Comparison of ENCODE assay signal across 12 mouse cellular contexts in the genomic region with DNA sequence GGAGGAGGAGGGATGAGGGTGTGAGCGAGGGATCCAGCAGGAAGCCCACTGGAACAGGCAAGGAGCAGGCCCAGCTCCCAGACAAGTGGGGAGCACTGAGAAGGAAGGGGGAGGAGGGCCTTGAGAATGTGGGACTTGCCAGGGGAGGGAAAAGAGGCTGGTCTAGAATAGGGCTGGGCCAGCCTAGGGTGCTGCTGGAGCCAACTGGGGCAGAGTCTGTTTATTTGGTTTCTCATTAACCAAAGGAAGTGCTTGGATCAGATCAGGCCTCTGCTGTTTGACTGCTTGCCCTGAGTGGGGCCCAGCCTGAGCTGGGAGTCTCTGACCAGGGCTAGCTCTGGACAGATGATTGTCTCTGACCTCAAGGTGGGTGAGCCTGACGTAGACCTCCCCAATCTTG. TPM values are rescaled to one million over a fixed set of nuclear protein-coding genes. Genes with fewer than 3 reads are reported as not detected.
A peak's percentile ranks its signal among the peaks of the same experiment; 100 is the strongest.
DNase-seq lines count a peak whose midpoint lies in the region; ATAC-seq and TF ChIP-seq lines count a peak whose summit lies in the region.
"Had no signal": no experiment of that assay in that cellular context is flagged by ENCODE, and none has a peak within 500 bp of the region (broad histone marks: within the 10 kb centered on the region; RNA-seq: fewer than 3 reads in every experiment).

No protein-coding gene starts in this region.

- H3K36me3 ChIP-seq in embryonic facial prominence, embryonic 15.5 days, result peaks cover 13% of the 10 kb centered on the region
- H3K36me3 ChIP-seq in embryonic facial prominence, embryonic 10.5 days (replicated peaks), result peaks cover 60% of the 10 kb centered on the region
- H3K36me3 ChIP-seq in forebrain, embryonic 11.5 days (ENCODE audit: control insufficient read depth, insufficient read depth, low read length), result no peaks in the 10 kb centered on the region; the same call in 1 of the 2 replicates
- peaks cover 10% of the 10 kb centered on the region; the same call in 1 of the 2 replicates for H3K36me3 ChIP-seq in kidney, postnatal 0 days (ENCODE audit: insufficient read depth, low read length)
- no peaks in the 10 kb centered on the region for H3K36me3 ChIP-seq in lung, embryonic 16.5 days (ENCODE audit: control insufficient read depth, insufficient read depth, low read length)

- H3K27ac ChIP-seq in embryonic facial prominence, embryonic 15.5 days (replicated peaks), result no peak overlapping the region
- H3K27ac ChIP-seq in embryonic facial prominence, embryonic 10.5 days (replicated peaks), result no peak overlapping the region
- H3K27ac ChIP-seq in forebrain, embryonic 11.5 days (ENCODE audit: low read depth, low read length), result peak overlapping the region; percentile 31; the same call in 1 of the 2 replicates
- H3K27ac ChIP-seq in kidney, postnatal 0 days, result peak overlapping the region; percentile 66; the same call in 1 of the 2 replicates
- H3K27ac ChIP-seq in lung, embryonic 16.5 days (ENCODE audit: low read length), result peak overlapping the region; percentile 47
- no peak overlapping the region for H3K27ac ChIP-seq in cerebellum, adult 2 months (ENCODE audit: insufficient read depth, low read length)
- H3K27ac ChIP-seq: hindbrain, postnatal 0 days; limb, embryonic 13.5 days; neural tube, embryonic 12.5 days had no signal

- no peak for DNase-seq in embryonic facial prominence, embryonic 10.5 days (ENCODE audit: low spot score)
- no peak for DNase-seq in forebrain, embryonic 11.5 days (ENCODE audit: low spot score)
- DNase-seq in kidney, postnatal 0 days (ENCODE audit: low spot score), result peak; percentile 47
- no peak for DNase-seq in cerebellum, adult 2 months
- DNase-seq in natural killer cell, adult 2 months (ENCODE audit: low spot score in 2 of 2), result no peak
- DNase-seq: cerebellum, adult 9-10 months had no signal

- TF ChIP-seq CTCF in kidney, postnatal 0 days (IDR thresholded peaks at IDR 0.05; ENCODE audit: low read depth), result no peak
- TF ChIP-seq CTCF in cerebellum, adult 2 months (IDR thresholded peaks at IDR 0.05; ENCODE audit: borderline replicate concordance, insufficient read depth, low read depth, low read length), result no peak

- H3K27me3 ChIP-seq in embryonic facial prominence, embryonic 15.5 days, result peaks cover 7% of the 10 kb centered on the region; the same call in 1 of the 2 replicates
- peaks cover 97% of the 10 kb centered on the region for H3K27me3 ChIP-seq in embryonic facial prominence, embryonic 10.5 days (replicated peaks; ENCODE audit: low read depth, poor library complexity, severe bottlenecking)
- peaks cover 10% of the 10 kb centered on the region; the same call in 1 of the 2 replicates for H3K27me3 ChIP-seq in forebrain, embryonic 11.5 days (ENCODE audit: control insufficient read depth, insufficient read depth, low read length)
- H3K27me3 ChIP-seq in kidney, postnatal 0 days (ENCODE audit: insufficient read depth, low read length), result no peaks in the 10 kb centered on the region
- H3K27me3 ChIP-seq in lung, embryonic 16.5 days (ENCODE audit: control insufficient read depth, insufficient read depth, low read depth, low read length), result no peaks in the 10 kb centered on the region
- no peaks in the 10 kb centered on the region for H3K27me3 ChIP-seq in cerebellum, adult 2 months (ENCODE audit: control insufficient read depth, insufficient read depth, low read length)
- H3K27me3 ChIP-seq: neural tube, embryonic 12.5 days had no signal

- H3K9ac ChIP-seq in embryonic facial prominence, embryonic 15.5 days, result no peak overlapping the region
- H3K9ac ChIP-seq in forebrain, embryonic 11.5 days (ENCODE audit: low read length), result no peak overlapping the region
- H3K9ac ChIP-seq in kidney, postnatal 0 days (ENCODE audit: low read depth, low read length), result no peak overlapping the region
- no peak overlapping the region for H3K9ac ChIP-seq in lung, embryonic 16.5 days (ENCODE audit: low read length)
- H3K9ac ChIP-seq: limb, embryonic 13.5 days; neural tube, embryonic 12.5 days had no signal

- no peak for TF ChIP-seq POLR2A in cerebellum, adult 2 months (IDR thresholded peaks at IDR 0.05; ENCODE audit: borderline replicate concordance, insufficient read depth, low read length)

- H3K4me2 ChIP-seq in embryonic facial prominence, embryonic 15.5 days (replicated peaks), result no peak overlapping the region
- H3K4me2 ChIP-seq in forebrain, embryonic 11.5 days (ENCODE audit: low read depth, low read length, severe bottlenecking), result no peak overlapping the region
- H3K4me2 ChIP-seq in kidney, postnatal 0 days (ENCODE audit: low read length), result no peak overlapping the region
- no peak overlapping the region for H3K4me2 ChIP-seq in lung, embryonic 16.5 days (ENCODE audit: low read depth, low read length)
- H3K4me2 ChIP-seq: limb, embryonic 13.5 days; neural tube, embryonic 12.5 days had no signal

- H3K9me3 ChIP-seq in embryonic facial prominence, embryonic 15.5 days (replicated peaks), result no peaks in the 10 kb centered on the region
- no peaks in the 10 kb centered on the region for H3K9me3 ChIP-seq in embryonic facial prominence, embryonic 10.5 days
- H3K9me3 ChIP-seq in forebrain, embryonic 11.5 days (ENCODE audit: control insufficient read depth, low read length), result no peaks in the 10 kb centered on the region
- H3K9me3 ChIP-seq in kidney, postnatal 0 days (replicated peaks; ENCODE audit: low read length), result no peaks in the 10 kb centered on the region
- H3K9me3 ChIP-seq in lung, embryonic 16.5 days (ENCODE audit: control insufficient read depth, low read length), result no peaks in the 10 kb centered on the region
- H3K9me3 ChIP-seq: limb, embryonic 13.5 days; neural tube, embryonic 12.5 days had no signal

- WGBS in embryonic facial prominence, embryonic 15.5 days, result 64% methylated on average over 2 of the region's 2 CpGs
- WGBS in embryonic facial prominence, embryonic 10.5 days, result 84% methylated on average over 2 of the region's 2 CpGs
- WGBS in forebrain, embryonic 11.5 days, result 65% methylated on average over 2 of the region's 2 CpGs
- WGBS in kidney, postnatal 0 days, result 56% methylated on average over 2 of the region's 2 CpGs
- 41% methylated on average over 2 of the region's 2 CpGs for WGBS in lung, embryonic 16.5 days
- WGBS in cerebellum, adult 2 months, result 91% methylated on average over 2 of the region's 2 CpGs

- peaks cover 10% of the 10 kb centered on the region; the same call in 1 of the 2 replicates for H3K4me1 ChIP-seq in embryonic facial prominence, embryonic 15.5 days
- peaks cover 46% of the 10 kb centered on the region for H3K4me1 ChIP-seq in embryonic facial prominence, embryonic 10.5 days
- H3K4me1 ChIP-seq in forebrain, embryonic 11.5 days (replicated peaks; ENCODE audit: control insufficient read depth, insufficient read depth, low read length), result peaks cover 24% of the 10 kb centered on the region
- no peaks in the 10 kb centered on the region; the same call in 1 of the 2 replicates for H3K4me1 ChIP-seq in kidney, postnatal 0 days (replicated peaks; ENCODE audit: insufficient read depth, low read length)
- peaks cover 22% of the 10 kb centered on the region for H3K4me1 ChIP-seq in lung, embryonic 16.5 days (replicated peaks; ENCODE audit: control insufficient read depth, insufficient read depth, low read length)
- no peaks in the 10 kb centered on the region for H3K4me1 ChIP-seq in cerebellum, adult 2 months (ENCODE audit: control insufficient read depth, insufficient read depth, low read length)

- no peak overlapping the region for H3K4me3 ChIP-seq in embryonic facial prominence, embryonic 15.5 days (replicated peaks)
- no peak overlapping the region for H3K4me3 ChIP-seq in embryonic facial prominence, embryonic 10.5 days
- no peak overlapping the region for H3K4me3 ChIP-seq in forebrain, embryonic 11.5 days (ENCODE audit: low read depth, low read length)
- no peak overlapping the region for H3K4me3 ChIP-seq in kidney, postnatal 0 days (replicated peaks; ENCODE audit: low read depth, low read length)
- no peak overlapping the region for H3K4me3 ChIP-seq in lung, embryonic 16.5 days (ENCODE audit: low read length)
- H3K4me3 ChIP-seq in cerebellum, adult 2 months (replicated peaks; ENCODE audit: insufficient read depth, low read depth, low read length), result no peak overlapping the region
- H3K4me3 ChIP-seq: limb, embryonic 13.5 days; neural tube, embryonic 12.5 days had no signal

- ATAC-seq in embryonic facial prominence, embryonic 15.5 days (ENCODE audit: insufficient number of reproducible peaks, low FRiP score, low TSS enrichment, low read depth), result peak; percentile 32; the same call in 1 of the 2 replicates
- no peak for ATAC-seq in forebrain, embryonic 11.5 days (replicated peaks; ENCODE audit: low FRiP score)
- peak; percentile 81 for ATAC-seq in kidney, postnatal 0 days (replicated peaks; ENCODE audit: low FRiP score, low read depth)
- peak; percentile 83 for ATAC-seq in lung, embryonic 16.5 days (ENCODE audit: low read depth)
- ATAC-seq in erythroid progenitor cell, adult 5-6 weeks (replicated peaks; ENCODE audit: low FRiP score, poor library complexity, severe bottlenecking), result no peak
- ATAC-seq: hindbrain, postnatal 0 days had no signal

RNA-seq across cellular contexts. Expression of gene Efnb1, which starts 14.0 kb away (rescaled TPM):
- polyA plus RNA-seq in embryonic facial prominence, embryonic 15.5 days (2015; fragmentation: Nextera tagmentation; extraction: Ambion mirVana), result 52.8 and 55.7 TPM in 2 replicates
- 30.2 and 33.8 TPM in 2 replicates for polyA plus RNA-seq in embryonic facial prominence, embryonic 10.5 days (2016; fragmentation: Nextera tagmentation; extraction: Ambion mirVana)
- 115 and 116 TPM in 2 replicates for polyA plus RNA-seq in forebrain, embryonic 11.5 days (2014; fragmentation: Nextera tagmentation; extraction: Ambion mirVana)
- 51.2 and 64.4 TPM in 2 replicates for polyA plus RNA-seq in kidney, postnatal 0 days (2015; fragmentation: Nextera tagmentation; extraction: Ambion mirVana)
- polyA plus RNA-seq in lung, embryonic 16.5 days (2015; fragmentation: Nextera tagmentation; extraction: Ambion mirVana), result 29.8 and 31.6 TPM in 2 replicates
- 4.6 and 5.3 TPM in 2 replicates for polyA plus RNA-seq in cerebellum, adult 2 months (2012; rRNA removed)
- total RNA-seq in erythroid progenitor cell, adult 5-6 weeks (2015; ENCODE audit: low replicate concordance), result not detected in 2 replicates
- 1.1 and 1.5 TPM in 2 replicates for total RNA-seq in erythroid progenitor cell, adult 5-6 weeks (2017; ENCODE audit: low replicate concordance)

Comparison
In these comparisons a context has a peak if more than half of its experiments do, and no peak if none do; other contexts are left out.
1. ATAC-seq: peak in embryonic facial prominence, embryonic 15.5 days (single experiment), kidney, postnatal 0 days (single experiment) and lung, embryonic 16.5 days (single experiment); none in forebrain, embryonic 11.5 days (single experiment) and erythroid progenitor cell, adult 5-6 weeks (single experiment).
2. H3K27ac ChIP-seq: peak in forebrain, embryonic 11.5 days (single experiment), kidney, postnatal 0 days (single experiment) and lung, embryonic 16.5 days (single experiment); none in embryonic facial prominence, embryonic 15.5 days (single experiment), embryonic facial prominence, embryonic 10.5 days (single experiment) and cerebellum, adult 2 months (single experiment).